Mouse (Mus musculus) 3T3-L1 (cell line): Measurements from ENCODE around the gene Plk5.
A peak's percentile ranks its signal among the peaks of the same experiment; 100 is the strongest.

ENCODE experiments used
- DNase-seq: peaks from one replicate; pipeline ENCODE4 v3.0.0-alpha.2; 2015; ENCODE audit warnings: low read depth, low spot score

The Plk5 gene

DNA sequence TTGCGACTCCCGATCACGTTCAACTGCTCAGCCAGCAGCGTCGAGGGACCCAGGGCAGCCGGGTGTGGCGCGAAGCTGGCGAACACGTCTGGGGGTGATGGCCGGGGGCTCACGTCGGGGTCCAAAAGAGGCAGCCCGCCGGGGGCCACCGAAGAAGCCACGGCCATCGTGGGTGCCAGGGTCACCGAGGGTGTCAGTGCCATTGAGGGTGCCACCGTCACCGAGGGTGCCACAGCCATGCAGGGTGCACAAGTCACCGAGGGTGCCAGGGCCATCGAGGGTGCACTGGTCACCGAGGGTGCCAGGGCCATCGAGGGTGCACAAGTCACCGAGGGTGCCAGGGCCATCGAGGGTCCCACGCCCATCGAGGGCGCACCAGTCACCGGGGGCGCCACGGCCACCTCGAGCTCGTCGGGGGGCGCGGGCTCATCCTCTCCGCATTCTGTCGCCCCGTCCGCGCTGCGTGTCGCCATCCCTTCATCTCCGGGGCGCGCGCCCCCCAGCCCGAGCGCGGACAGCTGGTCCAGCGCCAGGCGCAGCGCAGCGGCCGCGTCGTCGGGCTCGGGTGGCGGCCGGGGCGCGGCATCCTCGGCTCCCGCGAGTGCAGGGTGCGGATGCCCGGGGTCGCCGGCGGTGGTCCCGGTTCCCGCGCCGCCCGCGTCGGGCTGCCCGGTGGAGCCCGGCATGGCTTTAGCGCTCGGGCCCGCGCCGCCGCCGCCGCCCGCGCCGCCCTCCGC is 30.6 kb downstream of the Plk5 start:
- no peak for DNase-seq

DNA sequence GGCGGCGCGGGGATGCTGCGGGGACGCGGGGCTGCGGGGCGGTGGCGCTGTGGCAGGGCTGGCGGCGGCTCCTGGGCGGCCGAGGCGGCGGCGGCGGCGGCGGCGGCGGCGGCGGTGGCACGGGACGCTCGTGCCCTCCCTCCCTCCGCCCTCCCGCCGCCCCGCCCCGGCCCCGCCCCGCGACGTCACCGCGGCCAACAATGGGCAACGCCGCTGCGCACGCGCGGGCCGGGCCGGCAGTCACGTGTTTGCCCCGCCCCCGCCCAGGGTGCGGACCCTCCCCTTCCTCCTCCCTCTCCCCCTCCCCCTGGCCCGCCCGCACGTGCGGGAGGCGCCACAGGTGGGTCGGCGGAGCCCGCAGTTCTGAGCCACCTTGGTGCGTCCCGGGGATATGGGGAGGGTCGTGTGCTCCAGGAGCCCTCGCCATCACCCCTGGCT is 31.3 kb downstream of the Plk5 start, which contains the start of gene Mex3d:
TSS of gene Mex3d (minus strand) at position 138 of the 438 bp plus-strand sequence.
- peak; percentile 71 for DNase-seq

DNA sequence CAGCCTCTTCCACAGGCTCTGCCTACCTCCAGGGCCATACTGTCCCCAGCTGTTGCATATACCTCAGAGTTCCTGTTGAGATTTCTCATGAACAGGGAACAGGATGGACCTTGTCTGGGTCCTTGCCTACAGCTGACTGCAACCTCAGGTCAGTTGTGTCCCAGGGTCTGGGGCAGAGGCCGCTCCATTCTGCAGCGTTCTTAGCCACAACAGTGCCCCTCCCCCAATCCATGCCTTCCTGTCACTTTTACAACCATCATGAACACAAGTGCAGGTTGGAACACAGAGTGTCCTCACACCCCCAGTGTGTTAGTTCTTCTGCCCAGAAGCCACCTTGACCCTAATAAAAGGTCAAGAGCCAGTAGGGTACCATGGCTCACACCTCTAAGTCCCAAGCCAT is 32.5 kb downstream of the Plk5 start:
- no peak for DNase-seq

DNA sequence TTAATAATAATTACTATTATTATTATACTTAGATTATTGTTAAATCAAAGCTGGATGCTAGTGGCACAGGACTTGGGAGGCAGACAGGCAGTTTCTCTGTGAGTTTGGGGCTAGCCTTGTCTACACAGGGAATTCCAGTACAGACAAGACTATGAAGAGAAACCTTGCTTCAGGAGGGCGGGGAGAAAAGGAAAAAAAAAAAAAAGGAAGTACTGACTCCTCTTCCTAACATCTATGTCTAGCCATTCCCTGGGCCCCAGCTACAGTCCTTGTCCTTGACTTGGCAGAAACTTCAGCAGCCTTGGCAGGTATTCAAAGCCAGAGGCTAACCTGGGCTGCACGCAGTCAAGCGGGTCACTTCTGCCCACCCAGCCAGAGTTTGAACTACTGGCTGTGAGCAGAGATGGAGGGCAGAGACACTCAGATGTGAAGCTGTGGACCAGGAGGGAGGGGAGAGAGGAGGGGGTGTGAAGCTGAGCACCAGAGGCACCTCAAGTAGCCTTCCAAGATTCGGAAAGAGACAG is 33.0 kb downstream of the Plk5 start:
- no peak for DNase-seq

DNA sequence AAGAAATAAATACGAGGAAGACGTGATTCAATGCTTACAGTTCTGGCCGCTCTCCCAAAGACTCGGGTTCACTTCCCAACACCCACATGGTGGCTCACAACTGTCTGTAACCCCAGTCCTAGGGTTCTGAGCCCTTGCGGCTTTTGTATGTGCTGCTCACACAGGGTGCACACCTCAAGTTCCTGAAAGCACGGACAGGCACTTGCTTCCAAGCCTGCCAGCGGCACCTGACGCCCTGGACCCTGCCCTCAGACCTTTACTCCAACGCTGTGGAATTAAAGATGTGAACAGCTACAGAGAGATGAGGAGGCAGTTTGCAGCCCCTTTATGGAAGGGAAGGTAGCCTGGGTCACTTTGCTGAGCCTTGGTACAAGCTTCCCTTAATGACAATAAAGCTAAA is 34.4 kb downstream of the Plk5 start:
- DNase-seq: no peak

DNA sequence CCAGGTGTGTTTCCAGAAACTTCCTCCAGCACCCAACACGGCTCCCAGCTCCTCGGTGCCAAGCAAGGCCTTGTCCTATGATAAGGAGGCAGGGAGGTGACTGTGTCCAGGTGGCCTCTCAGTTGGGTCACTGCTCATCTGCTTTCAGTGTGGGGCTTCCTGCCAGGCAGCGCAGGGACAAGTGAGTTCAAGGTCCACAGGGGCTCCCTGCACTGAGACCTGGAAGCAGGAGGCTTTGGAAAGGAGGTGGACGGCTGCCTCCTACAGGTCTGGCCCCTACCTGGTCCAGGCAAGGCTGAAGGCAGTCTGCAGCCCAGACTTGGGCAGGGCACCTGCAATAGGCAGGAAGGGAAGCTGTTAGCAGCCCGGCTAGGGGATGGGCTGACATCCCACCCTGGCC is 36.4 kb downstream of the Plk5 start:
- DNase-seq: no peak

DNA sequence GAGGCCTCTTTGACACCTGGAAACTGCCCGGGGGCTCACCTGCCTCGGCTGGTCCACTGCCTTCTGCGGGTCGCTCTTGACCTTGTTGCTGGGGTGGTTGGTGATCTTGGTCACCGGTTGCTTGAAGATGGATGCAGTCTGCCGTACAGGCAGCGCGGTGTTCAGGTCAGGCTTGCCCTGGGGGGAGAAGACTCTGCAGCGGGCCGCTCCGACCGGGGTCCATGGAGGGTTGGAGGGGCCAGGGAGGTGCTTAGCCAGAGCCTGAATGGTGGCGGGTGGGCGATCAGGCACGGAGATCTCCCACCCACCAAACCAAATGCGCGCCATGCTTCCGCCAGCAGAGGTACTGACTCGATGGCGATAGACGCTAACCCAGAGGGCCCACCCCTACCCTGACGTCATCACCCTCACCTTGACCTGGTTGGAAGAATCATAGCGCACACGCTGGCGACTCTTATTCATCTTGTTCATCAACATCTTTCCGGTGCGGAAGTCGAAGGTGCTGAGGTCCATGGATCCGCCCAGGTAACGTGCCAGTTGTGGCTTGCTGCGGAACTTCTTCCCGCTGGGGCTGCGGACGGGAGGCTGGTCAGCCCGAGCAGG is 38.9 kb downstream of the Plk5 start:
- DNase-seq: no peak

DNA sequence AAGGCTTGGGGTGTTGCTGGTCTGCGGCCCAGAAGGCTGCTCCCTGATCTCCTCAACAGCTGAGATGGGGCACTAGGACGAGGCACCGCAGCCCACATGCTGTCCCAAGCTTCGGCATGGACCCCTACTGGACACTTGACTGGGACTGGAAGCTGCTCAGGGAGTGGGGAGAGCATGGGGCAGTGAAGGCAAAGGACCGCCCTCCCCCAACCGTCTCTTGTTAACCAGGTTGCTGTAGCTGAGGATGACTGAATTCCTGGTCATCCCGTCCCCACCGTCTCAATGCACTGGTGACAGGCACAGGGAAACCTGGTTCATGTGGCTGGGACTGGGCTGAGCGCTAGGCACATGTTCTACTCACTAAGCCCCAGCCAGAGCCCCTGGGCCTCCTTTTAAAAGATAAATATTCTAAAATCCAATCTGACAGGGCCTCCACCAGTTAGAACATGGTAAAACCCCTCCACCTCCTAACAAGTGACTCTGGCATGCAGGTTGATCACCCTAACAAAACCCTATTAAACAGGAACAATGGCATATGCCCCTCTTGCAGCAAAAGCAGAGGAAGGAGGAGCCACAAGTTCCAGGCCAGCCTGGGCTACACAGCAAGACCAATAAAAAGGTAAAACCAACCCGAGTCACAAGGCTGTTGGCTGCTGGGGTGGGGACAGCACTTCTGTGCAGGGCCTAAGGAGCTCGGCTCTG is 40.7 kb downstream of the Plk5 start:
- DNase-seq: no peak

DNA sequence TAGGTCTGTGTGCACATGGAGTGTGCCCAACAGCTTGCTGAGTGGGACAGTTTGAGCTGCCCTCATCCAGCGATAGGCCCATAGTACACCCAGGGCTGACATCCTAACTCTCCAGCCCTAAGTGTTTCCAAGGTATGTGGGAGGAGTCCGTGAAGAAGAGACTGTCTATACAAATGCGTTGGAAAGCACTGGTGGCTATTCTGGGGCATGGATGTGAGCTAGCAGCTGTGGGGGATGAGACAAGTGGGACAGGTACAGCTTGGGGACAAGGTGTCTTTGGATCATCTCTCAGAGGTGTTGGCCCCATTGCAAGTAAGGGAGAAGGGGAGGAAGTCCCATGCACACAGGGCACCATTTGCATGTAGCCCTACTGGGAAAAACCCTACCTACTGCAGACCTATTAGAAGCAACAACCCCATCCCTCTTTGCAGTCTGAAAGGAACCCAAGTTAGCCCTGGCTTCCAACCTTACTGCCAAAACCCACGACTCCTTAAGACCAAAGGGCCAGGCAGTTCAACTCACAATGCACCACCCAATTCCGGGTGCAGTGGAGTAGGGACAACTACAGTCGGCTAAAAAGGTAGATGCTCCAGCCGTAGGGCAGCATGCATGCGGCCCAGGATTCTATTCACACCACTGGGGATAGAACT is 41.4 kb downstream of the Plk5 start:
- no peak for DNase-seq

DNA sequence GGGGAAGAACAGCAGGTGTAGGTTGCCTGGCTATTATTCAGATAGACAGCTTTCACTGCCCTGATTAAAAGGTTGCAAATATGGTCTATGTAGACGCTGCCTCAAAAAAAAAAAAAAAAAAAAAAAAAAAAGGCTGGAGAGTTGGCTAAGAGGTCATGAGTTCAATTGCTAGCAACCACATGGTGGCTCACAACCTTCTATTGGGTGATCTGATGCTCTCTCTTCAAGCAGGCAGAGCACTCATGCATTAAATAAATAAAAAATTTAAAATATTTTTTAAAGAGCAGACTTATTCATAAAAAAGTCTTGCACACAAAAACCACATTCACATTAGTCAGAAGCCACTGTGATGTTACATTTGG is 41.9 kb downstream of the Plk5 start:
- DNase-seq: peak; percentile 52

DNA sequence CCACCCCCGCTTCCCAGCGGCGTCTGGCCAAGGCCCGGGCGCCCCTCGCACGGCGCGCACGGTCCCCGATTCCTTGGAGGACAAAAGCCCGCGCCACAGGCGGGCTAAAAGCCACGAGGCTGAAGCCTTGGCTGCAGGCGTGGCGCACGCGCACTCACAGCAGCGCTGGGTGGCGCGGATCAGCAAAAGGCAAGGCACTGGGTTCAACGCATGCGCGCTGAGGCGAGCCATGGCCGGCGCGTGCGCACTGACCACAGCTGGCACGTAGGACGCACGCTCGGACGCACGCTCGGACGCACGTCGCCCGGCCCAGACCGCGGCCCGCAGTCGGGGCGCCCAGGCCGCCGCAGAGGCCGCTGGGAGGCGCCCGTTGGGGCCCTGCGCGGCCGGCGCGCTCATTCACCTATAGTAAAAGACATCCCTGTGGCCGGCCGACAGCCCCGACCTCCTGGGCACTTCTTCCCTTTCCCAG is 42.5 kb downstream of the Plk5 start:
- DNase-seq: peak; percentile 97

DNA sequence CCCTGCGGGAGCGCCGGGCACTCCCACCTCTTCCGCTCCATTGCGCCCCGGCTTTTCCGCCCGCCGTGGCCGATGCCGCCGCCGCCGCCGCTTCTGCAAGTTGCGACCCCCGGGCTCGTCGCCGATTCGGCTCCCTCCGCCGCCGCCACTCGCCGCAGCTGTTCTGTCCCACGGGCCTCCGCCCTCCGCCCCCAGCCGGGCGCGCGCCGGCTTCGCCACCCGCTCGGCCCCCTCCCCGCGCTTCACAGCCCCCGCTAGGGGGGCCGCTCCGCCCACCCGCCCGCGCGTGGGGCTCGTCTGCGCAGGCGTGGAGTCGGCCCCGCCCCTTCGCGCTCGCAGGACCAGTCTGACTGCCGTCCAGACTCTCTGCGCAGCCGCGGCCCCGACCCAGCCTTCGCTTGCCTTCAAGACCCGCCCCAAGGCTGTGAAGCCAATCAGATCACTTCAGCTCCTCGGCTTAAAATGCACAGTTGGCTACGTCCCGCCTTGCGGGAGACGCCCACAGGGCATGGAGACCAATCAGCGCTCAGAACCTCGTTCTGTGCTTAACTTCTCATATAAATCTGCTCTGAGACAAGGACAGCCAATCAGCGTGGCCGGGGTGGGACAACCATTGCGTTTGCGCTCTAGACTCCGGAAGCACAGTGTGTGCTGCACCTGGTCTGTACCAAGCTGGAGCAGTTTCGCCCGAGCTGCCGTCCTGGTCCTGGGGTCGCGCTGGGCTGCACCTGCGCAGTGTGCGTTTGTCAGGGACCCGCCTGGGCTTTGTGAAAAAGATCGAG is 43.1 kb downstream of the Plk5 start, which contains the start of gene Mbd3:
TSS of gene Mbd3 (minus strand) at position 360 of the 782 bp plus-strand sequence.
- peak; percentile 100 for DNase-seq

DNA sequence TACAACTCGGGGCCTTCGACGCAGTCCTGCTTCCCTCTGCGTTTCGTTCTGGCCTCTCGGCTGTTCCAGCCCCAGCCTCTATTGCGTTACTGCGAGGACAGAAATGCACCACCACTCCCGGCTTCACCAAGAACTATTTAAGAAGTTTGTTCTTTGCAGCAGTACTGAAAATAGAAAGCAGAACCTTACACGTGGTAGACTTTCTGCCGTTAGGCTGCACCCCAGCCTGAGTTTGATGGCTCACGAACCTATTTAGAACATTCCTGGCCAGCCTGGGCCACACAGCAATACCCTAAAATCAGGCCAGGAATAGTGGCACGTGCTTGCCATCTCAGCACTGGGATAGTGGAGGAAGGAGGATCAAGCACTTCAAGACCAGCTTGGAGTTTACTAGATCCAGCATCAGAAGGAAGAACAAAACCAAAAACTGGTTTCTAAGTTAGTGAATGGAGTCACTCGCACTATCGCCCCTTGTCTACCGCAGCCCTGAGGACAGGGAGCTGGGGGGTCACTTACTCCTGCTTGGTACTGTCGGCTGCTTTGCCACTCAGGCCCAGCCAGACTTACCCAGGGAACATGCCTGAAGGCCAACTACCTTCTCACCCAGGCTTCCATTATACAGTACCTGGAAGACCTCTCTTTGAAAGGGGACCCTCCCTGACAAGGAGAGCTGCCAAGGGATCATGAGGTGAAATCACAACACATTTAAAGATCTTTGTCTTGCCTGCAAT is 43.9 kb downstream of the Plk5 start:
- peak; percentile 15 for DNase-seq

DNA sequence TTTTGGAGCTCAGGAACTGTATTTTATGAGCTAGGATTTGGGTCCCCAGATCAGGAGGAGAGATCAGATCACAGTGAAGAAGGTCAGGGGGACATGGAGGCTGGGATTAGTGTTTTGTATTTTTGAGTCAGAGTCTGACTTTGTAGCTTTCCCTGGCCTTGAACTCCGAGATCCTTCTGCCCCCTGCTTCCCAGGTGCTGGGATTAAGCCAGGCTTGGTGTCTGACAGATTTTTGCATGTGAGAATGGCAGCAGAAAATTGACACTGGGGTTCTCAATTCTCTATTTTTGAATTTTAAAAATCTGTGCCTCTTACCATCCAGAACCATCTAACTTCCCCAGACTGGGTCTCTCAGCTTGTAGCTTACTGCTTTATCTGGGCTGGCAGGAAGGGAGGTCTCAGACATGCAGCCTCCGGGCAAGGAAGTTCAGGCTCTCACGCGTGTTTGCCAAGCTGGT is 44.5 kb downstream of the Plk5 start:
- DNase-seq: no peak

DNA sequence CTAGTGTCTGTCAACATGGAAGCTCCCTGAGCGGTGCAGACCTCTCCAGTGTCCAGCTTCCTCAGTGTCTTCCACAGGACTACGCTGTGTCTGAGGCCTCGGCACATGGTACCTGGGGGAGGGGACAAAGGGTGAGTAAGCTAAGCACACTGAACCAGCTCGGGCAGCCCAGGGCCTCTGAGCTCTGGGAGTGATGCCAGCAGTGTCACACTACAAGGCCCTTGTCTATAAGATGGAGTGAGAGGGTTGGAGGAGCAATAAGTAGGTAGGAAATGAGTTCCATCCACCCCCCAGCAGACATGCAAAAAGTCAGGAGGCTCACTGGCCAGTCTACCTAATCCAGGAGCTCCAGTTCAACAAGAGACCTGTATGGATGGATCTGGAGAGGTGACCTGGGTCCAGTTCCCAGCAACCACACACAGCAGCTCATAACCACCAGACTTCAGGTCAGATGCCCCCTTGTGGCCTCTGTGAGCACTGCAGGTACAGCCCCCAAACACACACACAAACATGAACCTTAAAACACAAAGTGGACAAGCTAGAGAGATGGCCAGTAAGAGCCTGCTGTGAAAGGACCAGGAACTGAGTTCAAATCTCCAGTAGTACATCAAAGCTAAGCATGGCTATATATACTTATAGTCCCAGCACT is 46.9 kb downstream of the Plk5 start:
- DNase-seq: peak; percentile 62

DNA sequence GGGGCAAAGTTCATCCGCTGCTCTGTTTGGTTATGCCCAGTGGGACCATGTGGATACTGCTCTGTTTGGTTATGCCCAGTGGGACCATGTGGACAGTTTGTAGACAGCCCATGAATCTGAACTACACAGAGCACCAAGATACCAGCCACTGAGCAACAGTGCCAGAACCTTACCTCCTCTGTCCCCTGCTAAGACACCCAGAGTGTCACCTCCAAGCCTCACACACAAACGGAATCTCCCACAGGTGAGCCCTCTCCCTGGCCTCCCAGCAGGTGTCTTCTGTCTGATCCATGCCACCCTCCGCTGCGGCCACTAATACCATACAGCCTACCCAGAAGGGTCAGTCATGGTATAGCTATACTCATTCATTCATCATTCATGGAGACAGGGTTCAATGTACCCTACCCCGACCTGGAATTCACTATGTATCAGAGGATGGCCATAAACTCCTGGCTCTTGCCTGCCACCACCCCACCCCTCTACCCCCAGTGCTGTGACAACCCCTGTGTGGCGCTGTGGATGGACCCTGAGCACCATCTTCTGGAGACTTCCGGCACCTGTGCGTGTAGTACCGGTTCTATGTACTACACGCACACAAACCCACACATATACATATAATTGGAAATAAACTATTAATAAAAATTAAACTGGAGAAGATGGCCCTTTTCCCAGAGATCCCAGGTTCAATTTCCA is 49.4 kb downstream of the Plk5 start:
- no peak for DNase-seq

DNA sequence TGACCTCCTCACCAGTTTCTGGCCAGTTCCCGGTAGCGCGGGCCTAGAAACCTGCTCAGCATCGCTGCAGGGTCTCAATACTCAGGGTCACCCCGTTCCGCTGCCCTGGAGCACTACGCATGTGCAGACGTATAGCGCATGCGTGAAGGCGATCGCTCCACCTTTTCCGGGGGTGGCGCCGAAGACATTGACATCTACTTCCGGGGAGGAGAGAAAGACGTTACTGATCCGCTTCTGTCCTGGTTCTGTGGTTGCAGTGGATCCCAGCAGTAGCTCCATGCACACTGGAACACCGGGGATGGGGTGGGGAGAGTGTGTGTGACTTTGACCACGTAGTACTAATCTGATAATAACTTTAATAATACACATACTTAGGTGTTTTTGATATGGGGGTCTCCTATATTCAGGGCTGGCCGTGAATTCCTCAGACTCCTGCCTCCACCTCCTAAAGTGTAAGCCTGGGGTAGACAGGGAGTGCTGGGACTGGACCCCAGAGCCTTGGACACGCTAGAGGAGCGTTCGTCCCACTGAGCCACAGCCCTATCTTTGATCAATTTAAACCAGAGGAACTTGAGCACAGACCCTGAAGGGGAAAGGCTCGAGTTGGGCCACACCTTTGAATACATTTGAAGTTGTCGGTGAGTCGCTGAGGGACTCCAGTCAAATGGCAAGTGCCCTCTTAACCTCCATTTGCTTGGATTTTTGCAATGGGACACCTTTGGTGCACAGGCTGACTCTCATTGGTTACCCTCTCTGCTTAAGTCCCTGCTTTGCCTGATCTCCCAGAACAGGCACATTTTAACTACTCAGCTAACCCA is 50.6 kb downstream of the Plk5 start, which contains the start of gene Uqcr11:
TSS of gene Uqcr11 (minus strand) at position 147 of the 818 bp plus-strand sequence.
- DNase-seq: peak; percentile 95

DNA sequence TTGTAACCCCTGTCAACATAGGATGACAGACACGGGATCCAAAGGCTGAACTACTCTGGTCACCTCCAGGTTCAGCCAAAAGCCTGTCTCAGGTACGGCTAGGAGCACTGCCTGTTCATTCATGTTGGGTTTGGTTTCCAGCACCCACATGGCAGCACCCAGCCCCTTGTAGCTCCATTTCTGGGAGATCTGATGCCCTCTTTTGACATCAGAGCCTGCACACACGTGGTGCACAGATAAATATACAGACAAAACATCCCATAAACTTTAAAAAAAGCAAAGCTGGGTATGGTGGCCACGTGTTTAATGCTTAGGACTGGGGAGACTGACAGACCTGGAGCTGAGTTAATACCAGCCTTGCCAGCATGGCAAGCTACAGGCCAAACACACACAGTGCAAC is 51.7 kb downstream of the Plk5 start:
- no peak for DNase-seq
